Mouse (Mus musculus) fat pad, adult 2 months (tissue): Measurements from ENCODE around the gene Chchd1.

Experiments used
- DNase-seq: peaks from one replicate; pipeline ENCODE4 v3.0.0-alpha.2; 2011; ENCODE audit warnings: low read depth, low spot score; ENCODE audit errors: extremely low read depth

Chchd1 gene

DNA sequence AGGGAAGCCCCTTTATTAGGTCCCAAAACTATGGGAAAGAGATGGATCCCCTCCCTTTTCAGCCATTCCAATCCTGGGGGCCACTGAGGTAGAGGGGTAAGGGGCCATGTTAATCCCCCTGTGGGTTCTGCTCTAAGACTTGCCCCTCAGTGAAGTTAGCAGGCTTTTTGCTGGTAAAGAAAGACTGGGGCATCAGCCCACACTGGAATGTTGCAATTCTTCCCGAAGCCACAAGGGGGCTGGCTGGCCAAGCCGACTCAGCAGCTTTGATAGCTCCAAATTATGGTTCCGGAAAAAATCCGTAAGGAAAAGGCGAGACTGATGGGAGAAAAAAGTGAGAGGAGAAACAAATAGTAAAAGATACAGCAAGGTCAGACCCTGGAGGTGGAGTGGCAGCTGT is 21.2 kb downstream of the Chchd1 start:
- no peak for DNase-seq

GRCm38 (mm10) chr14:20725660-20726339 is 23.0 kb downstream of the Chchd1 start:
- no peak for DNase-seq

DNA sequence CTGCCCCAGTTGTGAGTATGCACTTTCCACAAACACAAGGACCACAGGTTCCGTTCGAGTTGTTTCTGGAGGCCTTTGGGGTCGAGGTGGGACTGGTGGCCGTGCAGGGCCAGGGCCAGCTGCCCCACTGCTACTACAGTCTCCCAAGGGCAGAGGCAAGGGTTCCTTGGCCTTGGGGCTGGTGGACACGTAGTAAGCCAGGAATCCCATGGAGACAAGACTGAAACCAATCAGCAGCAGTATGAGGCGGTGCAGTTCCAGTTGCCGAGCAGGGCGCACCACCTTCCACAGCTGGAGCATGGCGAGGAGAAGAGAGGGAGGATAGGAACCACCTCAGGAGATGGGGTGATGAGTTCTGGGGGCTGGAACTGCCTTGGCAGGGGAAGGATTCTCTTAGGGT is 27.1 kb downstream of the Chchd1 start:
- DNase-seq, result no peak

DNA sequence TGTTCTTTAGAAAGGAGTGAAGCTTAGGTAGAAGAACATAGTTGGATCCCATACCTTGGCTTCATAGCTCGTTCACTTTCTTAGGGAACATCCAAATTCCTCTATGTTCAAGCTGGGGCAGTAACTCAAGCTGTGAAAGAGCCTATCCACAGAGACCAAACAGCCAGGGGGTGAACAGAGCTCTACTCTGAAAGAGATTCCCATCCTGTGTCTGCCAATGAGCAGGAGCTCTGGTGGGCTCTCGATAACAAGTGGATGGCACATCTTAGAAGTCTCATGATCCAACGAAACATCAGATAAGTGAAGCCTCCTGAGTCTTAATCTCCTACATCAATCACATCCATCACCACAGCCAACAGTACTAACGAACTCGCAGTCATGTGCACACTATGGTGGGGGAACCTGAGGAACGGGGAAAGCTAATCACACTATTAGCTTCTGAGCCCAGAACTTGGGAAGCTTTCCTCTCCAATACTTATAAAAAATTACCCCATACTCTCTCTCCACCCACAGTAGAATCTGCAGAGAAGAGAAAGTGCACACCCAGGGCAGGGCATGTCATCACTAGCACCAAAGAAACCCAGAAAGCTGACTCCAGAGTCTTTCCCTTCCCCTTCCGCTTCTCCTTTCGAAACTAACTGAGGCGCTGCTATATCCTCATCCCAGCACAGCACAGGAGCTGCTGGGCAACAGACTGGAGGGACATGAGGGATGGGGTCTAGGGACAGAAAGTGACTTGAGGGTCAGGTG is 28.2 kb downstream of the Chchd1 start:
- peak; percentile 33 for DNase-seq

- DNase-seq, result peak; percentile 21
Observed at GRCm38 (mm10) chr14:20733041-20733951, 30.5 kb downstream of the Chchd1 start.

DNA sequence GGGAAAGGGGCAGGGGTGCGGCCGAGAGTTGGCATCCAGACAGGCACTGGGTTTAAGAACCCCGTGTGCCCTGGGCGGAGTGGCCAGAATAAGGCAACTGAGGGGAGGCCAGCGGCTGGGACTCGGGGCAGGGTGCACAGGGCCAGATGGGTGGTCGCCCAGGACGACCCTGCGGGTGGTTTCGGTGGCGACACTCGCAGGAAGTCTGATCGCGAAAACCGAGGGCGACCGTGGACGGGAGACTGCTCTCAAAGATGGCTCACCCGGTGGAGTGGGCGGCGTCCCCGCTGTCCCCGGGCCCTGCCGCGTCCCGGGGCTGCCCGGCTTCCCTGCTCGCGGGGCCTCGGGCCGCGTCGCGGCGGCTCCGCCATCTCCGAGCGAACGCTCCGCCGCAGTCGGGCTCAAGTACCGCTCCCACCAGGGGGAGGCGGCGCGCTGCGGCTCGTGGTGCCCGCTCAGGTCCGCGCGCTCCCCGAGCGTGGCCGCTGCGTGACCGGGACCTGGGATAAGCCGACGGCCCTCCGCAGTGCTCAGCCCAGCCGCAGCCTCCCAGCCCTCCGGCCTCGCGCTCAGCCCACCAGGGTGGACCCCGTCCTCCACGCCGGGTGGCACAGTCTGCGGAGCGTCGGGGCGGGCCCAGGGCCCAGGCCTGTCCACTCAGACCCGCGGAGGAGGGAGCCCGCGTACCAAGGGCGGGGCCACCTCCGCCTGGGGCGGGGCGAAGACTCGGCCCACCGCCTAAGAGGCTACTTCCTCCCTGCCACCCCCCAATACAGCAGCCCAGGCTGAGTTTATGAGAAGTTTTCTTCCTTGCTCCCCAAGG is 31.4 kb downstream of the Chchd1 start, which contains the start of gene Ndst2:
Gene Ndst2 (minus strand): TSS at position 611 of the 823 bp plus-strand sequence.
- peak; percentile 10 for DNase-seq

GRCm38 (mm10) chr14:20735052-20735451 is 32.2 kb downstream of the Chchd1 start:
- no peak for DNase-seq

GRCm38 (mm10) chr14:20735892-20736390 is 33.1 kb downstream of the Chchd1 start:
- no peak for DNase-seq

DNA sequence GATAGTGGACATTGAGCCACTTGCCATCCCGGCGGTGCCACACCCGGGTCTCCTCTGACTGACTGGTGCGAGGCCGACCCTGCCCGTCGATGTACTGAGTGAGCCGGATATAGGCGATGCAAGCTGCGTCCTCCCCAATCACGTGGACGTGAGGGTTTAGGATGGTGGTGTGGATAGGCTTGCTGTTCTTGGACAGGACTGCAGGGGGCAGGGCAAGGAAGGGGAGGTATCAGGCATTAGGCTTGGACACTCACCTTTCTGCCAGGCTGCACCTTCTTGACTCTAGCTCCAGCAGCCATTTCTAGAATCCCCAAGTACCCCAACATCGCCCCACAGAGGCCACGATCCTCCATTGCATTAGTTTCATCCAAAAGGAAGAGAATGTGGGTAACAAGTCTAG is 34.5 kb downstream of the Chchd1 start:
- DNase-seq, result no peak

DNA sequence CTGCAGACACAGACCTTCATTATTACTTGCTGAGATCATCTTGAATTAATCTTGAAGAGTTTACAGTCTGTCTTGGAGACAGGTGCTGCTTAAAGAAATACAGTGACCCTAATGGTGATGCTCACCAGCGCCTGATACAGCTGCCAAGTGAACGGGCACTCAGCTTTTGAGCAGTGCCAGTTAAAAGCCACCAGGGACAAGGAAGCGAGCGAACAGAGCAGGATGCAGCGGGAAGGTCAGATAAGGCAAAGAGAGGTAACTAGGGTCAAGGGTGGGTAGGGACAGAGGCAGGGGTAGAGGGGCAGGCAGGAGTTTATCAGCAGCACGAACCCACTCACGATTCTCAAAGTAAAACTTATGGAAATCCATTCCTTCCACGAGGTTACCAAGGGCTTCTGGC is 35.7 kb downstream of the Chchd1 start:
- no peak for DNase-seq

DNA sequence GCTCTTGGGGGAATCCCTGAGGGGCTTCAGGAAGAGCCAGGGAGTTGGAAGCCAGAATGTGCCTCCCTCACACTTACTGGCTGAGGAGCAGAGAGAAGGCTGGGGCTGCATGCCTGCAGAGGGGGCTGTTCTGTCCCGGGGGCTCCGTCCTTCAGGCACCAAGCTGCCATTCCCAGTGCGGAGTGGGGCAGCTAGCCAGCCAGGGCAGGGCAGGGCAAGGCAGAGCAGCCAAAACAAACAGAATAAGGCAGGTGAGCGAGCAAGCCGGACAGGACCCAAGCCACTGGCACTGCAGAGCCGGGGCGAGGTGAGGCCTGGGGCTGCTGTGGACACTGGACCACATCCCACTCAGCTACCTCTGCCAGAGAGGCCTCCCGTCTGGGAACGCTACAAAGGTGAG is 38.5 kb downstream of the Chchd1 start:
- DNase-seq, result peak; percentile 16

- DNase-seq, result no peak
Observed at GRCm38 (mm10) chr14:20743614-20744013, 40.8 kb downstream of the Chchd1 start.

- no peak for DNase-seq
Observed at GRCm38 (mm10) chr14:20746935-20747334, 44.1 kb downstream of the Chchd1 start.

DNA sequence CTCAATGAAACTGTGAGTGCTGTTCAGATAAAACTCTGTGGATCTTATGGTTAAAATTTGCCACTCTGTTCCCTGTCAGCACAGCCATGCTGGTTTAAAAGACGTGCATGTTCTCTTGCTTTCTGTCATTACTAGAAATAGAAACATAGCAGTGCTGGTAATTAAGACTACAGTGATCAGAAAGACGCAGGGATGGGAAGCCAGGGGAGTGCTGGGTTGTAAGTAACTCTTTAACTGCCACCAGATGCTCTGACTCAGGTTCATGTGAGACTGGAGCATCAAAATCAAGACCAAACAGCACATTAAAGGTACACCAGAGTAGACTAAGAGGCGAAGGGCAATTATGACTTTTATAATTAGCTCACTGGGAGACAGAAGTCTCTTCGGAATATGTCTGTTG is 45.6 kb downstream of the Chchd1 start:
- no peak for DNase-seq

DNA sequence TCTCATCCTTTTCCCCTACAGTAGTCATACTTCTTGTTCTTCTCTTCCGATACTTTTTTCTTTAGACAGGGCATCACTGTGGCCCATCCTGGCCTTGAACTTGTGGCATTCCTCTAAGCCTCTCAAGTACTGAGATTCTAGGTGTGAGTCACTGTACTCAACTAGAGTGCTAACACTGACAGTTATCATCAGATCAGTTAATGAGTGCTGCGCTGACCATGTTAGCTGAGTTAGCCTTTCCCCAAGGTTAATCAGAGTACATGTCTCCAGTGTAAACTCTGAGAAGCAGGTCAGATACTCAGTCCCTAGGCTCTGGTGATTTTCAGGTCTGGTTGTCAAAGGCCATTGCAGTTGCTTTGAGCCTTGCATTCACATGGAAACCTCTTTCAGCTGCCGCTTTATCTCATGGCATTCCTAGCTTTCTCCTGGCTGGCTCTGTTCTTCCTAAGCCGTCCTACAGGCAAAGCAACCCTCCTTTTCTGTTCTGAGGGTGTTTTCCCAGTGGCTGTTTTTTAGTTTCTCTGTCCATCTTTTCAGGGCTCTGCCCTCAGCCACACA is 46.8 kb downstream of the Chchd1 start:
- DNase-seq, result no peak

DNA sequence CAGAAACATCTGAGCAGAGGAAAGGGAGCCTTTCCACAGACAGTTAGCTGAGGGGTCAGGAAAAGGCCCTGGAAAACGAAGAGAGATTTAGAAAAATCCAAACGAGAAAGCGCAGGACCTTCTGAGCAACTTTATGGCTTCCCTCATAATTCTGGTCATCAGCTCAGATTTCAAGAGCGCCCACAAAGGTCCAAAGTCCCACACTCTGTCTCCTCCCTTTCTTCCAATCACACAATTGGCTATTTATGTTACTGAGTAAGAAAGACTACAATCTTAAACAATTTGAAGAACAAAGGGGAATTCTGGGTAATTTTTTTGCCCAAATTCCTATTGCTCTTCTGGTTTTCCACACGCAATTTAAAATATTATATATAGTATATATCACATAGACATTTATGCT is 47.7 kb downstream of the Chchd1 start:
- no peak for DNase-seq

GRCm38 (mm10) chr14:20753792-20754191 is 51.0 kb downstream of the Chchd1 start:
- DNase-seq, result no peak
